Mouse (Mus musculus): ENCODE data around the gene Mboat2.

Mboat2 gene

GRCm38 (mm10) chr12:24898226-24898625 lies 67.5 kb downstream of the Mboat2 start:
- DNase-seq (ENCODE audit: low spot score in 2 of 2): no peak

GRCm38 (mm10) chr12:24899636-24900035 lies 69.0 kb downstream of the Mboat2 start:
- no peak for DNase-seq (ENCODE audit: low spot score in 2 of 2)

- no peak for DNase-seq (ENCODE audit: low spot score in 2 of 2)
Observed at GRCm38 (mm10) chr12:24902736-24903135, 72.1 kb downstream of the Mboat2 start.

GRCm38 (mm10) chr12:24907894-24908293 lies 77.2 kb downstream of the Mboat2 start:
- DNase-seq (ENCODE audit: low spot score in 2 of 2): no peak

GRCm38 (mm10) chr12:24909679-24910078 lies 79.0 kb downstream of the Mboat2 start:
- DNase-seq (ENCODE audit: low spot score in 2 of 2): no peak

GRCm38 (mm10) chr12:24912174-24912573 lies 81.5 kb downstream of the Mboat2 start:
- DNase-seq (ENCODE audit: low spot score in 2 of 2): no peak

- DNase-seq (ENCODE audit: low spot score in 2 of 2): no peak
Observed at GRCm38 (mm10) chr12:24912876-24913275, 82.2 kb downstream of the Mboat2 start.

- DNase-seq (ENCODE audit: low spot score in 2 of 2): no peak
Observed at GRCm38 (mm10) chr12:24918575-24919262, 88.0 kb downstream of the Mboat2 start.

- no peak for DNase-seq (ENCODE audit: low spot score in 2 of 2)
Observed at GRCm38 (mm10) chr12:24920861-24921260, 90.2 kb downstream of the Mboat2 start.

- DNase-seq (ENCODE audit: low spot score in 2 of 2): no peak
Observed at GRCm38 (mm10) chr12:24924003-24924402, 93.3 kb downstream of the Mboat2 start.

- no peak for DNase-seq (ENCODE audit: low spot score in 2 of 2)
Observed at GRCm38 (mm10) chr12:24925276-24925675, 94.6 kb downstream of the Mboat2 start.

- DNase-seq (ENCODE audit: low spot score in 2 of 2): no peak
Observed at GRCm38 (mm10) chr12:24925684-24926083, 95.0 kb downstream of the Mboat2 start.

GRCm38 (mm10) chr12:24928051-24928748 lies 97.5 kb downstream of the Mboat2 start:
- DNase-seq (ENCODE audit: low spot score in 2 of 2): peak; percentile 88 to 90

- DNase-seq (ENCODE audit: low spot score in 2 of 2): no peak
Observed at GRCm38 (mm10) chr12:24929043-24929442, 98.4 kb downstream of the Mboat2 start.

- no peak for DNase-seq (ENCODE audit: low spot score in 2 of 2)
Observed at GRCm38 (mm10) chr12:24930760-24931159, 100.1 kb downstream of the Mboat2 start.

GRCm38 (mm10) chr12:24932120-24932519 lies 101.4 kb downstream of the Mboat2 start:
- DNase-seq (ENCODE audit: low spot score in 2 of 2): no peak

GRCm38 (mm10) chr12:24933206-24933775 lies 102.6 kb downstream of the Mboat2 start:
- no peak for DNase-seq (ENCODE audit: low spot score in 2 of 2)

- DNase-seq (ENCODE audit: low spot score in 2 of 2): no peak
Observed at GRCm38 (mm10) chr12:24933996-24934395, 103.3 kb downstream of the Mboat2 start.

- DNase-seq (ENCODE audit: low spot score in 2 of 2): no peak
Observed at GRCm38 (mm10) chr12:24936281-24936680, 105.6 kb downstream of the Mboat2 start.

- no peak for DNase-seq (ENCODE audit: low spot score in 2 of 2)
Observed at GRCm38 (mm10) chr12:24939372-24939771, 108.7 kb downstream of the Mboat2 start.

GRCm38 (mm10) chr12:24942619-24943287 lies 112.1 kb downstream of the Mboat2 start:
- DNase-seq (ENCODE audit: low spot score in 2 of 2): no peak

GRCm38 (mm10) chr12:24943427-24943826 lies 112.7 kb downstream of the Mboat2 start:
- DNase-seq (ENCODE audit: low spot score in 2 of 2): no peak
